Mouse (Mus musculus) erythroid progenitor cell, adult 5-6 weeks (primary cell): ENCODE results near the gene Btd. TPM values are rescaled to one million over a fixed set of nuclear protein-coding genes. Genes with fewer than 3 reads are reported as not detected.
A peak's percentile ranks its signal among the peaks of the same experiment; 100 is the strongest.

Experiments used
- ATAC-seq: replicated peaks from 2 replicates; pipeline ENCODE4 v1.8.0; 2016; ENCODE audit warnings: moderate number of reproducible peaks, mild to moderate bottlenecking, moderate TSS enrichment, inconsistent platforms; ENCODE audit not compliant: poor library complexity, low FRiP score, severe bottlenecking
- total RNA-seq, 2 experiments: library from RNA; stranded (forward) in 1 of 2; stranded (reverse) in 1 of 2; fragments of 150-400 nt in 1 of 2; fragments of 186-747, 209-891 nt in 1 of 2; gene quantifications; 2 replicates each; pipeline versions ENCODE4 v1.2.3 to v1.2.4; 2015 to 2017; ENCODE audit warnings: low replicate concordance in 2 of 2

The Btd gene
- total RNA-seq (2015; ENCODE audit: low replicate concordance) (0.72 and 5.9 TPM in 2 replicates), total RNA-seq (2017; ENCODE audit: low replicate concordance) (3.3 and 3.5 TPM in 2 replicates)

DNA sequence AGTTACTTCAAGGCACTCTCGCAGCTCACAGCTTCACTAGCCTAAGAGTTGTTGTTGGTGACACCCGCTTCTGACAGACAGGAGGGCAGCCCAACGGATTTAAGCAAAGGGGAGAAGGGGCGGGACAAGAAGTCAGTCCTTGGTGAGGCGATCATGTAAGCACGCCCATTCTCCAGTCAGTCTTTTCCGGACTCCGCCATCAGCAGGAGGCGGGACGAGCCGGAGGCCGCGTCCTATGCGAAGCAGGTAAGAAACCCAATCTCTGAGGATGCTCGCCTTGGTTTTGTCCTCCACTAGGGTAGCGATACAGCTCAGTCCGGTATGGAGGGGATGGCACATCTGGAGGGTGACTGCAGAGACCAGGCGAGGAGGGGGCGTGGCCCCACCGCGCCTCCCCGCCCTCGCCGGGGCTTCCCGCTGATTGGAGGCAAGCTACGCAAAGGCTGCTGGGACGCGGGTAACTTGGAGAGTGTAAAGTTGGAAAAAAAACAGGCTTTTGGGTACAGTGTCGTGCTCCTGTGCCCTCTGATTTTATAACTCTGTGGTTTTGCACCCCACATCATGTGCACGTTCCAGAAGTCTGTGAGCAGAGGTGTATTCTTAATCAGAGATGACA lies at the start of gene Btd, which contains the start of gene Hacl1:
TSS of gene Btd (plus strand) at position 139 of the 616 bp plus-strand sequence.
TSS of gene Hacl1 (minus strand) at position 397 of the 616 bp plus-strand sequence.
- peak; percentile 96 for ATAC-seq

DNA sequence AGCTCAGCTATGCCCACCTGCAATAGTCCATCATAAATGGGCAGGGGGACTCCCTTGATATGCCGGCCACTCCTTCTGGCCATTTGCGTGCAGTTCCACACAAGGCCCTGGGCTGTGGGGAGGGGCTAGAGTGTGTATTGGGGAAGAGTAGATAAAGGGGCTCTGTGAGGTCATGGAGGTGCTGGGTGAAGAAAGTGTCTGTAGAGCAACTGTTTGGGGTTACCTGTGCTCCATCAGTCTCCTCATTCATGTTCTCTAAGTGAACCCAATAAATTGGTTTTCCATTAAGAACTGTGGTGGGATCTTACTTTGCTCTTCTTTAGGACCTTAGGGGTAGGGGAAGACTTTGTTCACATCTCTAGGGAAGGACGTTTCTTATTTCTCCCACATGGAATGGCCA lies 49.6 kb upstream of the Btd start, which contains the start of gene Colq:
TSS of gene Colq (minus strand) at position 101 of the 400 bp plus-strand sequence.
- ATAC-seq, result no peak

DNA sequence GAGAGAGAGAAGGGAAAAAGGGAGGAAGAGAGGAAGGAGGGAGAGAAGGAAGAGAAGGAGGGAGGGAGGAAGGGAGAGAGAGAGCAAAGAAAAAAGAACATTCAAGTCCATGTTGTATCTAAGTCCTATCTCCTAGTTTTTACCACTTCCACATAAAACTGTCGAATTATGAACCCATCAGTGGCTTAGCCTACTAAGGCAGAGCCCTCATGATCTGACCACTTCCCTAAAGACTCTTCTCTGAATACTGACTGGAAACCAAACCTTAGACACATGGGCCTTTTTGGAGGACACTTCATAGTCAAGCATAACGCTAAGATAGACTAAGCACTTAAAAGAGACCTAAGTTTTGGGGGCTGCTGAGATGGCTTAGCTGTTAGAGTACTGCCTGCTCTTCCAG lies 47.8 kb upstream of the Btd start:
- ATAC-seq, result no peak

DNA sequence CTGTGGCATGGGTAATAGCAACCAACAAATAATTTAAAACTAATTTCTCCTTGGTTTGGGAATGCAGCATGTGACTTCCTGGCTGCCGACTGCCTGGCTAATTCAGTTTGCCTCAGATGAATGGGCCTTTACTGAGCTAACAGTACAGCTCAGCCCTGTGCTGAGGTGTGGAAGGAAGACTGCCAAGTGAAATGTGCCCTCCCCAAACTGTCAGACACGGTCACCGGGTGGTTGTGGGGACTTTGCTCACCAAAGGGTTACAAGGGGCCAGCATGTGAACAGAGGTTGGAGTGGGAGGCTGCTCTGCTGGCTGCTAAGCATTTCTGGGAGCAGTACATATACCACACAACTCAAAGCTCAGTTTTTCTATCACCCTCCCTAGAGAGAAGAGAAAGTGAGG lies 46.1 kb upstream of the Btd start:
- no peak for ATAC-seq

DNA sequence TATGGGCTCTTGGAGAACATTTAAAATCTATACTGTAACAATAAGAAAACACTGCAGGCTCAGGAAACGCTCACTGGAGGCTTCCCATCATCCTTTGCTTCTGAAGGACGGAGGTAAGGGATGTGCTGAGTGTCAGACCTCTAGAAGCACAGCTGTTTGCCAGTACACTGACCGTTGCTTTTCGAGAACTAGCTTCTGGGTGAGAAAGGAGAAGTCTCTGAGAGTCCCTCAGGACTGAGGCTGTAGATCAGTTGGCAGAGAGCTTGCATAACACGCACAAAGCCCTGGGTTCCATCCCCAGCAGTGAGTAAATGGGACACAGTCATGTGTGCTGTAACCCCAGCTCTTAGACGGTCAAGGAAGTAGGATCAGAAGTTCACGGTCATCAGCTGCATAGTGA lies 44.4 kb upstream of the Btd start:
- ATAC-seq, result no peak

DNA sequence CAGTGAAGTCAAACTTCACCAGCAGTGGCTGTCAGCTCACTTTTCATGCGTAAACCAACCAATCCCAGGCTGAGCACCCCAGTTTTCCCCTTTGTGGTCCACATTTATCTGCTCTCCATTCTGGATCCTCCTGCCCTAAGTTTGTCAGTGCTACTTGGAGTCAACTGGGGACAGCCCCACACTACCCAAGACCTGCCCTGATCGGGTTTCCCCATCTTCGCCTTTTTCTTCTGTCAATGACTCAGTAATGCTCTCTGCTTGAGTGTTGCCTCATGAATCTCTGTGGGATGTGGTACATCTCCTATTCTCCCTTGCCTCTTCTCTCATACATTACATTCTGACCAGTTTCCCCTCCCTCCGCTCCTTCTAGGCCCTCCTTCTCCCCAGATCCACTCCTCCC lies 43.4 kb upstream of the Btd start:
- ATAC-seq, result no peak

DNA sequence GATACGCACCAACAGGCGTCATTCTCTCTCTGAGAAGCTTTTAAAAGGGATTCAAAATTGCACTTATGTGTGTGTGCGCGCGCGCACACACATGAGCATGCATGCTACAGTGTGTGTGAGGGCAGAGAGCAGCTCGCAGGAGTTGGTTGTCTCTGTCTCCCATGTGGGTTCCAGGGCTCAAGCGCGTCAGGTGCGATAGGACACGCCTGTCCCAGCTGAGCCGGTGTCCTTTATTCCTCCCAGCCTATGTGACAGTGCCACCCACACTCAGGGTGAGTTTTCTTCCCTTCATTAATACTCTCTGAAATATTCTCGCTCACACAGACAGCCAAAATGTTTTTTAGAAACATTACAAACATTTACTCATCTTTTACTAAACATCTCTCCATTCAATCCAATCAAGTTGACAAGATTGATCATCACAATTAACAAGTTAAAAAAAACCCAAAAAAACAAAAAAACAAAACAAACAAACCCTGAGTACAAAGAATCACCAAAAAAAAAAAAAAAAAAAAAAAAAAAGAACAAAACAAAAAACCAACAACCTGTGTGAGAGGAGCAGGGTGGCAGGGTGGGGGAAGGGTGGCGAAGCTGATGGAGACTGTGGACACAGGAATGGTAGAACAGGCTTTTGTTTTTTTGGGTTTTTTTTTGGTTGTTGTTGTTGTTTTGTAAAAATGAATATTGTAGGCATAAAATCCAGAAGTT lies 38.8 kb upstream of the Btd start:
- no peak for ATAC-seq

DNA sequence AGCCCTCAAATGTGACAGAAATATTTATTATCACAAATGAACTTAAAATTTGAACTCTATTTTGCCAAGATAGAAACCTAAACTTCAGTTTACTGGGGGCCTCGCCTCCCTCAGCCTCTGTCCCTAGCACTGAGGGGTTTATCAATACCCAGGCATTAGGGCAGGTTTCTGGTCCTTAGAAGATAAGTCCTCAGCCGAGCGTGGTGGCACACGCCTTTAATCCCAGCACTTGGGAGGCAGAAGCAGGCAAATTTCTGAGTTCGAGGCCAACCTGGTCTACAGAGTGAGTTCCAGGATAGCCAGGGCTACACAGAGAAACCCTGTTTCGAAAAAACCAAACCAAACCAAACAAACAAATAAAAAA lies 38.2 kb upstream of the Btd start:
- peak; percentile 84 for ATAC-seq

DNA sequence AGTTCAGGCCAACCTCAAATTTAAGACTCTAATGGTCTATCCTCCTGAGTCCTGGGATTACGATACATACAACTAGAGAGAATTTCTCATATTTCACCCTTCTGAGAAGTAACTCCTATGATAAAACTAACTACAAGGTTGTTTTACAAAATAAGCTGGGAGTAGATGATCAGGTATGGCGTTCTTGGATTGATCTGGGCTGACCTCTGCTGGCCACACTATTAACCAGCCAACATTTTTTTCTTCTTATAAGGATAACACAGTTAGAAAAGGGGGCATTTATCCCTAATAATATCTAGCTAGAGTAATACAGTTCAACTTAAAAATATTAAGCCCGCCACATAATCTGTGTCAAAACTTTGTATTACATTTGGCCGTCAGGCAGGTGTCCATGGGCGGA lies 35.9 kb upstream of the Btd start:
- no peak for ATAC-seq

DNA sequence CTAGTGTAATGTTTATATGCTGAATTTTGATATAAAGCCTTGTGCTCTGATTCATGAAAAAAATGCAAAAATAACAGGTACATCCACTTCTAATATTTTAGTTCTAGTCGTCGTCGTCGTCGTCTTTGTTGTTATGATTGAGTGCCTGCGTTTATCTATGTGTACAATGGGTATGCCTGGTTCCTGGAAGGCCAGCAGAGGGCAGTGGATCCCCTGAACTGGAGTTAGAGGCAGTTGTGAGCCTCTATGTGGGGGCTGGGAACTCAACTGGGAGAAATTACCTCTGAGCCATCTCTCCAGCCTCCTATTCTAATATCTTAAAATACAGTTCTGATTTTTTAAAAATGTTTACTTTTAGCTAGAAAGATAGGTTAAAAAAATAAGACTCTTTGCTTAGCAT lies 35.3 kb upstream of the Btd start:
- ATAC-seq, result no peak

DNA sequence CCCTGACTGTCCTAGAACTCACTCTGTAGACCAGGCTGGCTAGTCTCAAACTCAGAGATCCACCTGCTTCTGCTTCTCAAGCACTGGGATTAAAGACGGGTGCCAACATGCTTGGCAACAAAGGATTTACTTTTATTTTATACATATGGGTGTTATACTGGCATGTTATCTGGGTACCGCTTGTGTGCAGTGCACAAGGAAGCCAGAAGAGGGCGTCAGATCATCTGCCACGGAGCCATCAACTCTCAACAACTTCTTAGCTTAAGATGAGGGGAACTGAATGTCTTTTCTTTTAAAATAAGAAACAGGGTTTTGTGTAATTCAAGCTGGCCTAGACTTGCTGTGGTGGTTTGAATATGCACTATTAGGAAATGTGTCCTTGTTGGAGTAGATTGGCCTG lies 28.8 kb upstream of the Btd start:
- no peak for ATAC-seq

DNA sequence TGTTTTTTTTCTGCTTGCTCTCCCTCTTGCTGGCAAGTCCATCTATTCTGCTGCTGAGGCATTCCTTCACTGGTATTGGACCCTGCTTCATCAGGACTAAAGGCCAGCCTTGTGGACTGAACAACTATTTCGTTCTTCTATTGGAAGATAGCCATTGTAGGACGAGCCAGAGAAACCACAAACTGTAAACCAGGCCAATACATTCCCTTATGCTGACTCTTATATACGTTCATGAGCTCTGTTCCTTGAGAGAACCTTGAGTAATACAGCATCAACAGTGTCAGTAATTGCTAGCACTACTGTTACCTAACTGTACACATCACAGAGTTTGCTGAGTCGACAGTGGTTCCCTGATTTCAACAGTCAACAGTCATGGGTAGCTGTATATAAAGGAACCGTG lies 27.2 kb upstream of the Btd start:
- no peak for ATAC-seq

DNA sequence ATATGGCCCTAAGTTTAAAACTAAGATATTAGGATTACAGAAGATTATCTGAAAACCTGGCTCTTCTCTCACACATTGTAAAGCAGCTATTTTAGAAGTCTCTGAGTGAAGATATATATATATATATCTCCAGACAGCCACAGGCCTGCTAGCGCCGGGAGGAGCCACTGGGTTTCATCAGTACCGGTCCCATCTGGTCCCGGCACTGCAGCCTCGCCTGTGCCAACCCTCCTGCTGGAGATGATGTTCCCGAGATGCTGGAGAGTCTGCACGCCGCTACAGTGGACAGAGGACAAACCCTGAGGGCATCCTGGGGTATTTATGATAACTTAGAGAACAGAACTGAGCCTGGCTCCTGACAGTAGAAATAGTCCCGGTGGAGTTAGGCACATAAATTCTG lies 23.6 kb upstream of the Btd start:
- ATAC-seq, result no peak

DNA sequence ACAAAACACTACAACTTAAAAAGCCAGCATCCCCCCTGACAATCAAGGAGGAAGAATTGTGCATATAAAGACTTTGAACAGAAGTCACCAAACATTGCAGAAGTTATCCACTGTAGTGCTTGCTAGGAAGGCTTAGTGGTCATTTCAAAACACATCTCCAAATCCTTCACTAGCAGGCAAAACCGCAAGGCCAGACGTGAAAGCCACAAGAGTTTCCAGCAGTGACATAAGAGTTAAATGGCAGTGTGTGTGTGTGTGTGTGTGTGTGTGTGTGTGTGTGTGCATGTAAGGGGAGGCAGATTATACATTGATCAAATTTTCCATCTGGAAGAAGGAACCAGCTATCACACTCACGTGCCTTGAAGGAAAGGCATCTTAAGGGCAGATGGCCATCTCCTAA lies 22.8 kb upstream of the Btd start:
- ATAC-seq, result no peak

DNA sequence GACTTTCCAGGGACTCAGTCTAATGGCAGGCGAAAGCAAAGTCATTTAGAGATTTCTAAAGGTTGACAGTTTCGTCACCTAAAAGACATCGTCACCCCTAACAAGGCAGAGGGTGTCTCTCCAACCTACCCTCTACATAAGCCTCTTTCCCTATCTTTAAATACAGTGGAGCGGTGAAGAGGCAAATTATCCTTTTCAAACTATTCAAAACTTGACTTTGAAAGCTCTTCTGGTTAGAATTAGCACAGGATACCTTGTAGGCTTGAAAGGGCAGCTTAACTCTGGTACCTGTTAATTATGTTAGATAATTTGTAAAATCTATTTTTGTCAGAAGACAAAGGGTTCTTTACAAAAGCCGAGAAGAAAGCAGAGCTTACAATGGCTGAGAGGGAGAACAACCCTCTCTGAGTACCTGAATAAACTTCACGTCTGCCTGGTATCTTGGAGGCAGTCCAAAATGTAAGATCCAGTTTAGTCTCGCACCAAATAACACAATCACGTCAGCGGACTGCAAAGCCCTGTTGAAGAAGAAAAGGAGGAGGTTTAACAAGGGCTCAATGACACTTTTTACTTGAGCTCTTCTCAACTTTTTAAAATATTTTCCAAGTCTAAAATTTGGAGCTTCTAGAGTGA lies 20.1 kb upstream of the Btd start:
- no peak for ATAC-seq

DNA sequence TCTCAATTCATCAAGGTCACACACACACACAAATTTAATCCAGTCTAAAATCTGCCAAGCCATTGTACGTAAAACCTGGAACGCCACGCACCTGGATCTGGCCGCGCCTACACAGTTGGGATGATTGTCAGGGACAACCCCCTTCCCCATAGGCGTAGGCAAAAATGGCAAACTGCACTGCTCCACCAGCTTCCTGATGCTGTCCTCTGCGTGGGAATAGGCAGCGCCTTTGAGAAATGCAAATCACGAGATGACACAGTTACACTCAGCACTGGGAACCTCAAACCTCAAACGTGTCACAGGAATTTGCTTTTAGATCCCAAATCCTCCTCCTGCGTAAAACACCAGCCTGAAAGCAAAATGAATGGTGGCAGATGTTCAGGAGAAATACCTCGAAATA lies 18.1 kb upstream of the Btd start:
- ATAC-seq, result no peak

DNA sequence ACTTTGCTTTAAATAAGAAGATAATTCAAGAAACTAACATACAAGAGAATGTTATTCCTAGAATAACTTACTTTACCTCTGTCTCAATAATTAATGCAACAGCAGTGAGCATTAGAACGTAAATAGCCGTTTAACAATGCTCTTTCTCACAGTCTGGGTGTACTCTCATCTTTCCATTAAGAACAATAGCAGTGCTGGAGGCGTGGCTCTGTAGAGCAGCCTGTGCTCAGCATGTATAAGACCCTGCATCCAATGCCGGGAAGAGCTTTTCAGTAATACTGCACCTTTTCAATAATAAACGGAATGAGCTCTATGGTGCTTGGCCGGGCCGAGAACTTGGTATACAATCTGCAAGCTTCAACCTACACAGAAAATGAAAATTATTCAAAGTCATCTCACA lies 10.2 kb upstream of the Btd start:
- no peak for ATAC-seq

DNA sequence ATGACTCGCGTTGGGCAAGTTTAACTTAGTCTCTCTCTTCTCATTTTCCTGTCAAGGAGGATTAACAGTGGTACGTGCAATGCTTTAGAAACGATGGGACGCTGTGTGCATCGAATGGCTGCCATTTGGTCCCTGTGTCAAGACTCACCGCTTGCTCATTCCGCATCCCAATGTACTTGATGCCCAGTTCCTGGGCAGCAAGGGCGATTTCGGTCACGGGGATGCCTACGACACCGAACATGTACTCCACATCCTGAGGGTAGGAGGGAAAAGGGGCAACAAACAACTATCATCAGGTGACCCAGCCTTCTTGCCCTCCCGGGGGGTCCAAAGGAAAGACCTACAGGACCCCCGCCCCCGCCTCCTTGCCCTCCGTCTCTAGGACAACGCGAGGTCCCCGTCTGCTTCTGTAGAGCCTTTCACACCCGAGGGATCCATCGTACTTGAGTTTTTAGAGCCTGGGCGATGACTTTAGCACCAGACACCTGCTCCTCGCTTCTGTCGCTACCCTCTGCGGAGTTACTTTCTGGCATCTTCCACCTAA lies 410 bp upstream of the Btd start, which contains the start of gene Gm49387:
TSS of gene Gm49387 (minus strand) at position 533 of the 544 bp plus-strand sequence.
- ATAC-seq, result peak; percentile 50

DNA sequence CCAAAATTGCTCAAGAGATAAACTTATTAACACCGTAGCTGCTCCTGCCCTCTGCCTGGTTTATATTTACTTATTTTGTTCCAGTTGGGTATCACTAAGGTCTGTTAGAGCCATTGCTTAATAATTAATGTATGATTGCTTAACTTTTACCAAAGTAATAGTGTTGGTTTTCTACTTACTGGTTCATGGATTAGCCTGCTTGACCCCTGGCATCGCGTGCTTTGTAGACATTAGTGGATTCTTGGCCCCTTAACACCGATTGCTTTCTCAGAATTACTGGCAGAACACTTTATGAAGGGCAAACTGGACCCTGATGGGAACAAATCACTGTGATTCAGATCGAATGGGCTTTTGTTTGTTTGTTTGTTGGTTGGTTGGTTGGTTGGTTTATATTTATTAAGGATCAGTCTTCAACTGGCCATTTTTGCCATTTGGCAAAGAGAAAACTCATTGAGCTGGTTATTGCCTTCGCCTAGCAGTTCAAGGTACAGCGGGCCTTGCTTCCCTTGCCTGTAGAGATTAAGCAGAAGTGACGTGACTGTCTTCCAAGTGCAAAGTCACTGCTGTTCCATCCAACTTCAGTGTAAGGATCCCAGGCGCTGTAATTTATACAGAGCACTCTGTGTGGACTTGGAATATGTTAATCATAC lies 803 bp downstream of the Btd start:
- ATAC-seq, result 0 out of 2 replicates have a peak, but pooled peaks have one; percentile 1

DNA sequence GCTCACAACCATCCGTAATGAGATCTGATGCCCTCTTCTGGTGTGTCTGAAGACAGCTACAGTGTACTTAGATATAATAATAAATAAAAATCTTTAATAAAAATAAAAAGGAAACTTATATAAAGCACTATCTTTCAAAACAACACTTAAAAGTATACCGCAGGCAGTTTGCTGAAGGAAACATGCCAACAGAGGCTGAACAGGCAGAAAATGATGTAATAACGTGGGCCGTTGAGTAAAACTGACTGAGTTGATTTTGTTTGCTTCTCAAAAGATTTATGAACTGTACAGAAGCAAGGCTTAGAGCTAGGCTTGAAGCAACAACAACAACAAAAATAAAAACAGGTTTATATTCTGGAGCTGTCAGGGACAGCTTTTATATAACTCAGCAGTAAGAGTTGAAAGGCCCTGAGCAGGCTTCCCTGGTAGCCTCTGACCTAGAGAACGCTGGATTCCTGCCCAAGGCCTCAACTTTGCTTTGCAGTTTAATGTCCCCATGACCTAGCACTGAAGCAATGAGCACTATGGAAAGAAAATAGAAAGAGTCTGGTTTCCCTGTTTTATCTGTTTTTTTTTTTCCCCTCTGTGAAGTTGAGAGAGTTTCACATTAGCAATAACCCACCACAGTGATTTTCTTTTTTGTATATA lies 3.5 kb downstream of the Btd start:
- ATAC-seq, result no peak
